Mouse (Mus musculus) myocyte (in vitro differentiated cells): ENCODE measurements at regions not wholly inside any gene's neighbourhood (a gene's known extent, or its start where the extent isn't known, plus 50 kb on each side); places are given as distances from the start of the nearest gene placed in this dataset.

ENCODE experiments used
- CEBPB ChIP-seq: IDR thresholded peaks from 2 replicates; pipeline ENCODE4 v1.6.1; 2011; ENCODE audit warnings: mild to moderate bottlenecking, moderate library complexity; ENCODE audit not compliant: poor library complexity, insufficient read depth, severe bottlenecking
- MAX ChIP-seq: IDR thresholded peaks from one replicate; pipeline ENCODE4 v1.6.1; 2011; ENCODE audit warnings: low read depth, mild to moderate bottlenecking, control low read depth
- MYOD1 ChIP-seq, 3 experiments: IDR thresholded peaks; one replicate each; pipeline ENCODE4 v1.6.1; 2011; ENCODE audit warnings: control low read depth in 2 of 3, low read depth in 2 of 3, mild to moderate bottlenecking in 2 of 3, moderate library complexity in 1 of 3; ENCODE audit not compliant: insufficient read length in 2 of 3, control insufficient read depth in 1 of 3
- MYOG ChIP-seq, 3 experiments: IDR thresholded peaks; one replicate each; pipeline ENCODE4 v1.6.1; 2011; ENCODE audit warnings: control low read depth in 2 of 3, low read depth in 2 of 3, mild to moderate bottlenecking in 2 of 3; ENCODE audit not compliant: insufficient read length in 2 of 3, control insufficient read depth in 1 of 3, insufficient read depth in 1 of 3
- POLR2A ChIP-seq: IDR thresholded peaks from one replicate; pipeline ENCODE4 v1.6.1; 2011; ENCODE audit warnings: low read depth, mild to moderate bottlenecking, control low read depth, moderate library complexity; ENCODE audit not compliant: insufficient read length
- TCF12 ChIP-seq: IDR thresholded peaks from one replicate; pipeline ENCODE4 v1.6.1; 2011; ENCODE audit warnings: mild to moderate bottlenecking, control low read depth; ENCODE audit not compliant: poor library complexity, insufficient read depth, severe bottlenecking
- USF1 ChIP-seq: IDR thresholded peaks from one replicate; pipeline ENCODE4 v1.6.1; 2011; ENCODE audit warnings: low read depth, mild to moderate bottlenecking, control low read depth, moderate library complexity

DNA sequence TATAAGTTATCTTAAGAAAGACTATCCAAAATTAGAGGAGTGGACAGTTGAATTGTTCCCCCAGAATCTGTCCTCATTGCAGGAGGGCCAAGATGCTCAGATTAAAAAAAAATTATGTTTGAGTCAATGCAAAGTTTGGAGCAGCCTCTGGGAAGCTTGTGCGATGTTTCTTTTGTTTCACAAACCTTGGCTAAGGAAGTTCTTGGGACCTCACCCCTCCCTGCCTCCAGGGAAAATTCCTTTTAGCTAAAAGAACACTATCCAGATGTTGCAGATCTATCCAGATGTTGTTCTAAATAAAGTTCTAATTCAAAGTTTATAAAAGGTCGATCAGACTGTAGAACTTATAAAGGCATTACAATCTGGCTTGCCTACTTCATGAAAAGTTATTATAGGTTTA, 160.8 kb downstream of the Hira start:
- TF ChIP-seq USF1 (no peak), CEBPB (no peak), POLR2A (no peak), TCF12 (no peak), MAX (no peak), MYOG (IDR thresholded peaks at IDR 0.05; ENCODE audit: control insufficient read depth in 1 of 3, insufficient read depth in 1 of 3, insufficient read length in 2 of 3, low read depth in 2 of 3) (no peak), MYOD1 (IDR thresholded peaks at IDR 0.05; ENCODE audit: control insufficient read depth in 1 of 3, insufficient read length in 2 of 3, low read depth in 2 of 3) (no peak)
